Comparison of ENCODE assay signal across 8 mouse cellular contexts in the genomic region with DNA sequence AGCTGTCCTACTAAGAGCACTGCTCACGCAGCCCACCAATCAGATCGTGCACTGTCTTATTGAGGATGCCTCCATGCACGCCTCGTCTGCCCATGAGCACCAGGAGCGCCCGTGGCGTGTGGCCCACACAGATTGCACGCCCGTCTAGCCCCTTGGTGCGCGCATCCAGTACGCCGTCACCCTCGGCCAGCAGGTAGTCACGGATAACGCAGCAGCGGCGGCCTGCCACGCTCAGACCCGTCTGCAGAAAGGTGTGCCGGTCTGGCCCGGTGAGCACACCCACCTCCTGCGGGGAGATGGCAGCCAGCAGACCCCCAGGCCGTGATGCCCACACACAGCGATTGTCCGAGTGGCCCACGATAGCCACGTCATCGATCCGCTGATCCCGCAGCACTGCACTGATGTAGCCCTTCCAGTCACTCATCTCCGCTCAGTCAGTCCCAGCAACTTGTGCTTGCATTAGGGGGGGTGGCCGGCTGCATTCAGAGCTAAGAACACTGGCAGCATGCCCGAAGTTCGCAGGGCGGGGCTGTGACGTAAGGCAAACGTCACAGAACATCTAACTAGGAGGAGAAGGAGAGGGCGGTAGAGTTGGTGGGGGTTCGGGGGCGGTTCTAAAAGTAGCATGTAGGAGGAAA. TPM values are rescaled to one million over a fixed set of nuclear protein-coding genes. Genes with fewer than 3 reads are reported as not detected.
A peak's percentile ranks its signal among the peaks of the same experiment; 100 is the strongest.
DNase-seq lines count a peak whose midpoint lies in the region; ATAC-seq and TF ChIP-seq lines count a peak whose summit lies in the region.

Gene Pfn3 (minus strand): TSS at position 490 of the 638 bp plus-strand sequence.

- no peaks in the 10 kb centered on the region for H3K4me1 ChIP-seq in intestine, postnatal 0 days (replicated peaks; ENCODE audit: control insufficient read depth, insufficient read depth, low read length)
- H3K4me1 ChIP-seq in midbrain, embryonic 13.5 days (replicated peaks), result peaks cover 13% of the 10 kb centered on the region
- H3K4me1 ChIP-seq in testis, adult 2 months (ENCODE audit: control insufficient read depth, insufficient read depth, low read length), result peaks cover 8% of the 10 kb centered on the region

- peak; percentile 51; the same call in 1 of the 2 replicates for TF ChIP-seq POLR2A in testis, adult 2 months (IDR thresholded peaks at IDR 0.05; ENCODE audit: control insufficient read depth, low read depth, low read length)

- no peak for TF ChIP-seq CTCF in intestine, postnatal 0 days (IDR thresholded peaks at IDR 0.05; ENCODE audit: low read depth)
- no peak for TF ChIP-seq CTCF in testis, adult 2 months (IDR thresholded peaks at IDR 0.05; ENCODE audit: control insufficient read depth, insufficient read depth, insufficient replicate concordance, low read depth, low read length)

- intact Hi-C loops in left cerebral cortex, postnatal 25 days (cut with DNase I), result no loop called here

- peak; percentile 34; the same call in 1 of the 2 replicates for ATAC-seq in intestine, postnatal 0 days
- peak; percentile 71 for ATAC-seq in midbrain, embryonic 13.5 days

- H3K27me3 ChIP-seq in intestine, postnatal 0 days (replicated peaks; ENCODE audit: control insufficient read depth, insufficient read depth, low read length), result peaks cover 15% of the 10 kb centered on the region
- H3K27me3 ChIP-seq in midbrain, embryonic 13.5 days, result peaks cover 49% of the 10 kb centered on the region
- no peaks in the 10 kb centered on the region for H3K27me3 ChIP-seq in testis, adult 2 months (ENCODE audit: control insufficient read depth, insufficient read depth, low read length)

- WGBS in intestine, postnatal 0 days, result 11% methylated on average over 41 of the region's 41 CpGs
- 7% methylated on average over 41 of the region's 41 CpGs for WGBS in midbrain, embryonic 13.5 days

- no peak within 1 kb of the TSS for H3K27ac ChIP-seq in intestine, postnatal 0 days (ENCODE audit: low read depth, low read length)
- H3K27ac ChIP-seq in midbrain, embryonic 13.5 days, result no peak within 1 kb of the TSS
- no peak within 1 kb of the TSS for H3K27ac ChIP-seq in testis, adult 2 months (ENCODE audit: control insufficient read depth, insufficient read depth, low read depth, low read length)

- 0 out of 2 replicates have a peak within 1 kb of the TSS, but pooled peaks have one; percentile 5 for H3K4me3 ChIP-seq in intestine, postnatal 0 days (ENCODE audit: low read depth, low read length)
- peak within 1 kb of the TSS; percentile 41 for H3K4me3 ChIP-seq in midbrain, embryonic 13.5 days (replicated peaks)
- peak within 1 kb of the TSS; percentile 80 for H3K4me3 ChIP-seq in testis, adult 2 months (ENCODE audit: control insufficient read depth, low read depth, low read length)

- H3K36me3 ChIP-seq in intestine, postnatal 0 days (ENCODE audit: control insufficient read depth, insufficient read depth), result no peaks in the 10 kb centered on the region
- H3K36me3 ChIP-seq in midbrain, embryonic 13.5 days, result no peaks in the 10 kb centered on the region
- H3K36me3 ChIP-seq in testis, adult 2 months (ENCODE audit: control insufficient read depth, insufficient read depth, low read length), result no peaks in the 10 kb centered on the region

- H3K9me3 ChIP-seq in intestine, postnatal 0 days (ENCODE audit: control insufficient read depth), result no peaks in the 10 kb centered on the region
- H3K9me3 ChIP-seq in midbrain, embryonic 13.5 days, result no peaks in the 10 kb centered on the region

- peak within 1 kb of the TSS; percentile 8; the same call in 1 of the 2 replicates for H3K9ac ChIP-seq in intestine, postnatal 0 days (ENCODE audit: low read depth, low read length)
- peak within 1 kb of the TSS; percentile 66 for H3K9ac ChIP-seq in midbrain, embryonic 13.5 days (replicated peaks)

- H3K4me2 ChIP-seq in intestine, postnatal 0 days (replicated peaks; ENCODE audit: low read depth), result peak within 1 kb of the TSS; percentile 49
- peak within 1 kb of the TSS; percentile 61 for H3K4me2 ChIP-seq in midbrain, embryonic 13.5 days (replicated peaks)

- peak; percentile 27 for DNase-seq in ovary, postnatal 14 days (ENCODE audit: low spot score)
- DNase-seq in ovary, adult 18-20 months (ENCODE audit: low spot score), result no peak
- peak; percentile 63 for DNase-seq in forelimb bud, embryonic 11.5 days (ENCODE audit: low read depth, low spot score)
- DNase-seq in left cerebral cortex, postnatal 25 days (ENCODE audit: low spot score in 2 of 2), result peak; percentile 72 to 93
- no peak for DNase-seq in spleen, adult 12 weeks (ENCODE audit: low spot score)

RNA-seq across cellular contexts. Expression of gene Pfn3, which starts in this region (rescaled TPM):
- polyA plus RNA-seq in intestine, postnatal 0 days (2015; fragmentation: Nextera tagmentation; extraction: Ambion mirVana), result not detected in 2 replicates
- total RNA-seq in left cerebral cortex, postnatal 25 days (2021), result not detected
- not detected in 2 replicates for polyA plus RNA-seq in midbrain, embryonic 13.5 days (2015; fragmentation: Nextera tagmentation; extraction: Ambion mirVana)
- 279 and 352 TPM in 2 replicates for polyA plus RNA-seq in testis, adult 2 months (2012; rRNA removed)

Comparison
In these comparisons a context has a peak if more than half of its experiments do, and no peak if none do; other contexts are left out.
1. RNA of gene Pfn3 (polyA plus RNA-seq): 279 to 352 TPM in testis, adult 2 months; not detected in intestine, postnatal 0 days and not detected in midbrain, embryonic 13.5 days; every median in the first group is over 100 times any median in the second.
2. DNase-seq: peak in ovary, postnatal 14 days (single experiment) and forelimb bud, embryonic 11.5 days (single experiment); none in ovary, adult 18-20 months (single experiment) and spleen, adult 12 weeks (single experiment).
3. Peak in ATAC-seq, H3K4me3 ChIP-seq, H3K9ac ChIP-seq and H3K4me2 ChIP-seq in intestine, postnatal 0 days; RNA of the gene not detected or under 1 TPM.
4. Peak in DNase-seq in left cerebral cortex, postnatal 25 days; RNA of the gene not detected or under 1 TPM.
5. Peak in ATAC-seq, H3K4me3 ChIP-seq, H3K9ac ChIP-seq and H3K4me2 ChIP-seq in midbrain, embryonic 13.5 days; RNA of the gene not detected or under 1 TPM.
6. H3K4me3 ChIP-seq: peak in every context shown above with its lines; median percentile 80 in testis, adult 2 months; 41 in midbrain, embryonic 13.5 days; 5 in intestine, postnatal 0 days.